Mouse (Mus musculus): Measurements from ENCODE around the gene Rxra.

DNA sequence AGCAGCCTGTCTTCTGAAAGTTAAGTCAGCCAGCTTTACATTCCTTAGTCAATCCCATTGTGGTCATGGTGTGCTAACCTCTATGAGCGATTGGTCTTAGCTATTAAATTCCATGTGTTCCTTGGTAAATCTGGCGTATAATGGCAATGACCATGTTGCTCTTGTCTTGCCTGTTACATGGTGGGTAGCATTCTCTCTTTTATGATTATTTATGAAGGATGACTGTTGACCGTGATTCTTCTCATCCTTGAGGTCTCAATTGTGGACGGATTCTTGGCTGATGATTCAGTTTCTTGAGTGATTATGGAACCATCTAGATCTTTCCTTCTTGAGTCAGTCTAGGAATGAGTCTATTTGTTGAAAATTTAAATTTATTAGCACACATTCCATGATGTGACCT is 133.7 kb downstream of the Rxra start:
- TF ChIP-seq CTCF (IDR thresholded peaks at IDR 0.05; ENCODE audit: extremely low read depth, insufficient read depth, insufficient read length, insufficient replicate concordance) (no peak), POLR2A (IDR thresholded peaks at IDR 0.05; ENCODE audit: low read depth, low read length) (no peak)

Measured in spleen, adult 2 months (tissue).